Mouse (Mus musculus): Measurements from ENCODE around the gene Gucy2d. TPM values are rescaled to one million over a fixed set of nuclear protein-coding genes. Genes with fewer than 3 reads are reported as not detected.

The Gucy2d gene
- polyA plus RNA-seq, 1 experiment: not detected

GRCm38 (mm10) chr7:98498656-98499560 is 58.7 kb downstream of the Gucy2d start:
- no peaks in the 10 kb centered on the region for H3K36me3 ChIP-seq (ENCODE audit: control insufficient read depth, insufficient read depth, low read length)
- DNase-seq (ENCODE audit: low read depth in 1 of 2, low spot score in 2 of 2): no peak

GRCm38 (mm10) chr7:98499561-98500292 is 59.5 kb downstream of the Gucy2d start:
- TF ChIP-seq CTCF (IDR thresholded peaks at IDR 0.05; ENCODE audit: extremely low read depth, insufficient read depth, insufficient read length, insufficient replicate concordance) (no peak), POLR2A (IDR thresholded peaks at IDR 0.05; ENCODE audit: low read depth, low read length) (no peak)
- Histone ChIP-seq H3K27me3 (ENCODE audit: control insufficient read depth, insufficient read depth, low read length) (no peaks in the 10 kb centered on the region), H3K27ac (ENCODE audit: insufficient read depth, low read length) (no peak overlapping the region), H3K4me3 (ENCODE audit: extremely low read depth, insufficient read depth, insufficient read length) (no peak overlapping the region), H3K36me3 (ENCODE audit: control insufficient read depth, insufficient read depth, low read length) (no peaks in the 10 kb centered on the region), H3K4me1 (ENCODE audit: control insufficient read depth, insufficient read depth, insufficient read length) (no peaks in the 10 kb centered on the region)
- 66% methylated on average over 25 of the region's 25 CpGs for WGBS
- no peak for DNase-seq (ENCODE audit: low read depth in 1 of 2, low spot score in 2 of 2)

More at GRCm38 (mm10) chr7:98498656-98499560, 58.7 kb downstream of the Gucy2d start:
- 86% methylated on average over 20 of the region's 20 CpGs for WGBS
- TF ChIP-seq POLR2A (IDR thresholded peaks at IDR 0.05; ENCODE audit: low read depth, low read length) (no peak), CTCF (IDR thresholded peaks at IDR 0.05; ENCODE audit: extremely low read depth, insufficient read depth, insufficient read length, insufficient replicate concordance) (no peak)
- Histone ChIP-seq H3K27me3 (ENCODE audit: control insufficient read depth, insufficient read depth, low read length) (no peaks in the 10 kb centered on the region), H3K27ac (ENCODE audit: insufficient read depth, low read length) (no peak overlapping the region), H3K4me1 (ENCODE audit: control insufficient read depth, insufficient read depth, insufficient read length) (no peaks in the 10 kb centered on the region), H3K4me3 (ENCODE audit: extremely low read depth, insufficient read depth, insufficient read length) (no peak overlapping the region)

- H3K27me3 ChIP-seq (ENCODE audit: control insufficient read depth, insufficient read depth, low read length): no peaks in the 10 kb centered on the region
- 91% methylated on average over 3 of the region's 3 CpGs for WGBS
- TF ChIP-seq POLR2A (IDR thresholded peaks at IDR 0.05; ENCODE audit: low read depth, low read length) (no peak), CTCF (IDR thresholded peaks at IDR 0.05; ENCODE audit: extremely low read depth, insufficient read depth, insufficient read length, insufficient replicate concordance) (no peak)
Observed at GRCm38 (mm10) chr7:98500470-98500869, 60.3 kb downstream of the Gucy2d start.

GRCm38 (mm10) chr7:98501078-98501477 is 60.9 kb downstream of the Gucy2d start:
- no peak overlapping the region for H3K4me3 ChIP-seq (ENCODE audit: extremely low read depth, insufficient read depth, insufficient read length)
- H3K36me3 ChIP-seq (ENCODE audit: control insufficient read depth, insufficient read depth, low read length): no peaks in the 10 kb centered on the region
- H3K27ac ChIP-seq (ENCODE audit: insufficient read depth, low read length): no peak overlapping the region
- no peaks in the 10 kb centered on the region for H3K27me3 ChIP-seq (ENCODE audit: control insufficient read depth, insufficient read depth, low read length)
- no peaks in the 10 kb centered on the region for H3K4me1 ChIP-seq (ENCODE audit: control insufficient read depth, insufficient read depth, insufficient read length)
- TF ChIP-seq CTCF (IDR thresholded peaks at IDR 0.05; ENCODE audit: extremely low read depth, insufficient read depth, insufficient read length, insufficient replicate concordance) (no peak), POLR2A (IDR thresholded peaks at IDR 0.05; ENCODE audit: low read depth, low read length) (no peak)
- DNase-seq (ENCODE audit: low read depth in 1 of 2, low spot score in 2 of 2): no peak
- 95% methylated on average over 7 of the region's 7 CpGs for WGBS

More at GRCm38 (mm10) chr7:98500470-98500869, 60.3 kb downstream of the Gucy2d start:
- Histone ChIP-seq H3K4me1 (ENCODE audit: control insufficient read depth, insufficient read depth, insufficient read length) (no peaks in the 10 kb centered on the region), H3K4me3 (ENCODE audit: extremely low read depth, insufficient read depth, insufficient read length) (no peak overlapping the region), H3K27ac (ENCODE audit: insufficient read depth, low read length) (no peak overlapping the region), H3K36me3 (ENCODE audit: control insufficient read depth, insufficient read depth, low read length) (no peaks in the 10 kb centered on the region)
- no peak for DNase-seq (ENCODE audit: low read depth in 1 of 2, low spot score in 2 of 2)

- 73% methylated on average over 5 of the region's 5 CpGs for WGBS
- Histone ChIP-seq H3K27me3 (ENCODE audit: control insufficient read depth, insufficient read depth, low read length) (no peaks in the 10 kb centered on the region), H3K36me3 (ENCODE audit: control insufficient read depth, insufficient read depth, low read length) (no peaks in the 10 kb centered on the region), H3K4me1 (ENCODE audit: control insufficient read depth, insufficient read depth, insufficient read length) (no peaks in the 10 kb centered on the region), H3K27ac (ENCODE audit: insufficient read depth, low read length) (no peak overlapping the region), H3K4me3 (ENCODE audit: extremely low read depth, insufficient read depth, insufficient read length) (no peak overlapping the region)
- TF ChIP-seq CTCF (IDR thresholded peaks at IDR 0.05; ENCODE audit: extremely low read depth, insufficient read depth, insufficient read length, insufficient replicate concordance) (no peak), POLR2A (IDR thresholded peaks at IDR 0.05; ENCODE audit: low read depth, low read length) (no peak)
- DNase-seq (ENCODE audit: low read depth in 1 of 2, low spot score in 2 of 2): no peak
Observed at GRCm38 (mm10) chr7:98502921-98503320, 62.7 kb downstream of the Gucy2d start.

- Histone ChIP-seq H3K36me3 (ENCODE audit: control insufficient read depth, insufficient read depth, low read length) (no peaks in the 10 kb centered on the region), H3K27me3 (ENCODE audit: control insufficient read depth, insufficient read depth, low read length) (no peaks in the 10 kb centered on the region), H3K4me1 (ENCODE audit: control insufficient read depth, insufficient read depth, insufficient read length) (no peaks in the 10 kb centered on the region), H3K27ac (ENCODE audit: insufficient read depth, low read length) (no peak overlapping the region), H3K4me3 (ENCODE audit: extremely low read depth, insufficient read depth, insufficient read length) (no peak overlapping the region)
- no peak for DNase-seq (ENCODE audit: low read depth in 1 of 2, low spot score in 2 of 2)
- TF ChIP-seq POLR2A (IDR thresholded peaks at IDR 0.05; ENCODE audit: low read depth, low read length): no peak
- no peak for TF ChIP-seq CTCF (IDR thresholded peaks at IDR 0.05; ENCODE audit: extremely low read depth, insufficient read depth, insufficient read length, insufficient replicate concordance)
- 90% methylated on average over 6 of the region's 6 CpGs for WGBS
Observed at GRCm38 (mm10) chr7:98503951-98504647, 63.9 kb downstream of the Gucy2d start.

All from spleen, adult 2 months (tissue).